Mouse (Mus musculus) CH12.LX (cell line): ENCODE data around the gene Dhx16. TPM values are rescaled to one million over a fixed set of nuclear protein-coding genes. Genes with fewer than 3 reads are reported as not detected.

Experiments
- DNase-seq: peaks from one replicate; pipeline ENCODE4 v3.0.0-alpha.2; 2013; ENCODE audit errors: extremely low read depth
- H3K27ac ChIP-seq: 2 replicates; pipeline ENCODE4 v1.5.1; 2012; ENCODE audit warnings: low read depth, mild to moderate bottlenecking, control low read depth, moderate library complexity; ENCODE audit not compliant: insufficient read depth
- H3K27me3 ChIP-seq: replicated peaks from 2 replicates; pipeline ENCODE3; 2012; ENCODE audit warnings: inconsistent platforms
- H3K36me3 ChIP-seq, 2 experiments: replicated peaks in 1 of 2; 2 replicates each; pipeline versions ENCODE3 to v1.6.1; 2012; ENCODE audit warnings: inconsistent platforms in 1 of 2, low read length in 1 of 2, mild to moderate bottlenecking in 1 of 2, mixed read lengths in 1 of 2, moderate library complexity in 1 of 2; ENCODE audit not compliant: control insufficient read depth in 1 of 2, insufficient read depth in 1 of 2
- H3K4me1 ChIP-seq, 2 experiments: 2 replicates each; pipeline ENCODE4 v1.6.1; 2012; ENCODE audit warnings: inconsistent platforms in 1 of 2, moderate library complexity in 1 of 2; ENCODE audit not compliant: insufficient read depth in 2 of 2, control insufficient read depth in 1 of 2
- H3K4me2 ChIP-seq: 2 replicates; pipeline ENCODE4 v1.6.1; 2012; ENCODE audit warnings: low read depth, mild to moderate bottlenecking, control low read depth; ENCODE audit not compliant: poor library complexity, insufficient read depth, severe bottlenecking
- H3K4me3 ChIP-seq, 3 experiments: fragments of 150-350 bp in 1 of 3; sonication (generic) in 1 of 3; replicated peaks in 1 of 3; 2 replicates each; pipeline versions ENCODE3 to v1.5.1; 2011 to 2012; ENCODE audit warnings: low read depth in 2 of 3, low read length in 2 of 3, mild to moderate bottlenecking in 2 of 3, moderate library complexity in 2 of 3, control low read depth in 1 of 3, improper control_type of control experiment in 1 of 3, inconsistent platforms in 1 of 3, mixed read lengths in 1 of 3; ENCODE audit not compliant: poor library complexity in 1 of 3
- H3K79me2 ChIP-seq: replicated peaks from 2 replicates; pipeline ENCODE4 v1.6.1; 2012; ENCODE audit warnings: mild to moderate bottlenecking, moderate library complexity; ENCODE audit not compliant: control insufficient read depth, poor library complexity, insufficient read depth, severe bottlenecking; ENCODE audit errors: extremely low read depth
- H3K9ac ChIP-seq: 2 replicates; pipeline ENCODE4 v1.6.1; 2012; ENCODE audit warnings: low read depth, mild to moderate bottlenecking, control low read depth, moderate library complexity; ENCODE audit not compliant: insufficient read depth
- H3K9me3 ChIP-seq: replicated peaks from 2 replicates; pipeline ENCODE3; 2012; ENCODE audit warnings: low read length, inconsistent platforms, mixed read lengths
- BHLHE40 ChIP-seq: IDR thresholded peaks from 2 replicates; pipeline ENCODE4 v1.6.1; 2011; ENCODE audit warnings: mild to moderate bottlenecking, low read depth, low read length, improper control_type of control experiment
- CTCF ChIP-seq, 2 experiments: IDR thresholded peaks in 1 of 2; conservative IDR thresholded peaks in 1 of 2; 2 replicates each; pipeline ENCODE4 v1.5.1; 2011 to 2012; ENCODE audit warnings: low read depth in 2 of 2, low read length in 2 of 2, improper control_type of control experiment in 1 of 2, inconsistent platforms in 1 of 2, mild to moderate bottlenecking in 1 of 2, moderate library complexity in 1 of 2
- ELF1 ChIP-seq: IDR thresholded peaks from 2 replicates; pipeline ENCODE4 v1.6.1; 2014; ENCODE audit warnings: low read depth, mild to moderate bottlenecking, inconsistent platforms, low read length, improper control_type of control experiment
- EP300 ChIP-seq: IDR thresholded peaks from 2 replicates; pipeline ENCODE4 v1.6.1; 2011; ENCODE audit warnings: low read length, improper control_type of control experiment
- GABPA ChIP-seq: IDR thresholded peaks from 2 replicates; pipeline ENCODE4 v1.6.1; 2012; ENCODE audit warnings: low read depth, low read length, improper control_type of control experiment, inconsistent platforms; ENCODE audit not compliant: insufficient replicate concordance
- HCFC1 ChIP-seq: IDR thresholded peaks from 2 replicates; pipeline ENCODE4 v1.6.1; 2012; ENCODE audit warnings: low read depth, mild to moderate bottlenecking, inconsistent platforms, low read length, improper control_type of control experiment
- IRF4 ChIP-seq: IDR thresholded peaks from 2 replicates; pipeline ENCODE4 v1.6.1; 2014; ENCODE audit warnings: low read depth, mild to moderate bottlenecking, inconsistent platforms, low read length, improper control_type of control experiment
- JUN ChIP-seq: IDR thresholded peaks from 2 replicates; pipeline ENCODE4 v1.6.1; 2011; ENCODE audit warnings: low read depth, mild to moderate bottlenecking, low read length, improper control_type of control experiment, moderate library complexity; ENCODE audit not compliant: insufficient read depth
- JUND ChIP-seq: conservative IDR thresholded peaks from 2 replicates; pipeline ENCODE4 v1.6.1; 2011; ENCODE audit warnings: low read depth, low read length, improper control_type of control experiment
- KAT2A ChIP-seq: IDR thresholded peaks from 2 replicates; pipeline ENCODE4 v1.6.1; 2012; ENCODE audit warnings: low read length, improper control_type of control experiment, inconsistent platforms; ENCODE audit not compliant: insufficient replicate concordance
- MAFK ChIP-seq: IDR thresholded peaks from 2 replicates; pipeline ENCODE4 v1.6.1; 2011; ENCODE audit warnings: low read length, improper control_type of control experiment; ENCODE audit not compliant: insufficient replicate concordance
- MEF2A ChIP-seq: IDR thresholded peaks from 2 replicates; pipeline ENCODE4 v1.6.1; 2014; ENCODE audit warnings: low read depth, mild to moderate bottlenecking, inconsistent platforms, low read length, improper control_type of control experiment, borderline replicate concordance
- MXI1 ChIP-seq: IDR thresholded peaks from 2 replicates; pipeline ENCODE4 v1.6.1; 2011; ENCODE audit warnings: mild to moderate bottlenecking, low read depth, low read length, improper control_type of control experiment
- MYC ChIP-seq: IDR thresholded peaks from 2 replicates; pipeline ENCODE4 v1.6.1; 2011; ENCODE audit warnings: low read depth, mild to moderate bottlenecking, improper control_type of control experiment, low read length
- NELFE ChIP-seq: IDR thresholded peaks from 2 replicates; pipeline ENCODE4 v1.6.1; 2011; ENCODE audit warnings: low read depth, low read length, improper control_type of control experiment
- NRF1 ChIP-seq: IDR thresholded peaks from 2 replicates; pipeline ENCODE4 v1.6.1; 2014; ENCODE audit warnings: low read depth, mild to moderate bottlenecking, inconsistent platforms, low read length, improper control_type of control experiment, moderate library complexity
- PAX5 ChIP-seq: IDR thresholded peaks from 2 replicates; pipeline ENCODE4 v1.6.1; 2012; ENCODE audit warnings: low read length, inconsistent platforms, mixed read lengths
- POLR2A ChIP-seq: IDR thresholded peaks from 2 replicates; pipeline ENCODE4 v1.6.1; 2011; ENCODE audit warnings: low read depth, mild to moderate bottlenecking, improper control_type of control experiment, low read length
- RAD21 ChIP-seq: IDR thresholded peaks from 2 replicates; pipeline ENCODE4 v1.6.1; 2011; ENCODE audit warnings: low read depth, mild to moderate bottlenecking, low read length, improper control_type of control experiment, moderate library complexity
- SIN3A ChIP-seq: IDR thresholded peaks from 2 replicates; pipeline ENCODE4 v1.6.1; 2012; ENCODE audit warnings: low read length, improper control_type of control experiment, inconsistent platforms
- SMC3 ChIP-seq: IDR thresholded peaks from 2 replicates; pipeline ENCODE4 v1.6.1; 2011; ENCODE audit warnings: low read depth, low read length, improper control_type of control experiment
- USF1 ChIP-seq: IDR thresholded peaks from 2 replicates; pipeline ENCODE4 v1.6.1; 2014; ENCODE audit warnings: low read depth, mild to moderate bottlenecking, inconsistent platforms, low read length, improper control_type of control experiment
- ZMIZ1 ChIP-seq: IDR thresholded peaks from 2 replicates; pipeline ENCODE4 v1.6.1; 2012; ENCODE audit warnings: low read depth, mild to moderate bottlenecking, inconsistent platforms, low read length, improper control_type of control experiment
- ZNF384 ChIP-seq: IDR thresholded peaks from 2 replicates; pipeline ENCODE4 v1.6.1; 2012; ENCODE audit warnings: low read depth, low read length, improper control_type of control experiment, inconsistent platforms
- dilution Hi-C: fragments of 300-500 bp; cut with MboI; formaldehyde crosslinking; loops from 2 replicates; pipeline ENCODE4 v1.14.3; 2020; ENCODE audit warnings: low sequenced_read_pairs; ENCODE audit not compliant: extremely low pct_unique_long_range_greater_than_20kb, extremely low pct_ligation_motif_present
- in situ Hi-C: fragments of 300-500 bp; cut with MboI; formaldehyde crosslinking; loops from 3 replicates; pipeline ENCODE4 v1.14.3; 2019; ENCODE audit warnings: low sequenced_read_pairs, low pct_ligation_motif_present, low pct_unique_long_range_greater_than_20kb, mixed read lengths
- polyA plus RNA-seq: library from polyadenylated mRNA; unstranded; fragments of >175 nt; gene quantifications from 2 replicates; pipeline ENCODE4 v1.2.1, GENCODE M21; 2012; ENCODE audit warnings: low read depth; ENCODE audit not compliant: insufficient read length
- total RNA-seq, 2 experiments: library from RNA; depleted of rRNA; stranded (reverse); fragments of 300-350 nt in 1 of 2; fragments of >200 nt in 1 of 2; gene quantifications; 2 replicates each; pipeline ENCODE4 v1.2.3; 2012 to 2014

Dhx16 gene
- total and polyA plus RNA-seq, 3 experiments: 74.8 to 107 (median 75.3) TPM

GRCm38 (mm10) chr17:35907609-35908008, 28.0 kb downstream of the Dhx16 start:
- Histone ChIP-seq H3K9ac (no peak overlapping the region), H3K79me2 (no peaks in the 10 kb centered on the region), H3K27me3 (no peaks in the 10 kb centered on the region), H3K4me3 (no peak overlapping the region), H3K27ac (no peak overlapping the region), H3K4me1 (peaks cover 0 to 37% of the 10 kb centered on the region in 2 experiments; a peak in 3 of 4 replicates), H3K36me3 (peaks cover 37 to 73% of the 10 kb centered on the region in 2 experiments), H3K9me3 (no peaks in the 10 kb centered on the region), H3K4me2 (no peak overlapping the region)
- no peak for DNase-seq
- peak; percentile 75 for TF ChIP-seq JUND
- TF ChIP-seq MYC: peak; percentile 73
- no peak for TF ChIP-seq IRF4
- TF ChIP-seq SMC3: peak; percentile 24; the same call in 1 of the 2 replicates
- no peak for TF ChIP-seq GABPA
- no peak for TF ChIP-seq MEF2A
- peak; percentile 74 for TF ChIP-seq ZNF384
- TF ChIP-seq HCFC1: no peak
- TF ChIP-seq KAT2A: no peak
- TF ChIP-seq MAFK: no peak
- TF ChIP-seq ZMIZ1: no peak
- no peak for TF ChIP-seq POLR2A
- TF ChIP-seq RAD21: peak; percentile 47
- no peak for TF ChIP-seq PAX5
- no peak for TF ChIP-seq SIN3A
- TF ChIP-seq ELF1: no peak
- no peak for TF ChIP-seq USF1
- TF ChIP-seq BHLHE40: no peak
- peak in 1 of 2 experiments; percentile 54; a peak in 2 of 4 replicates for TF ChIP-seq CTCF (conservative IDR thresholded peaks at IDR 0.05 in 1 of 2, IDR thresholded peaks at IDR 0.05 in 1 of 2; ENCODE audit: low read depth in 2 of 2, low read length in 2 of 2)
- TF ChIP-seq JUN: peak; percentile 34; the same call in 1 of the 2 replicates
- TF ChIP-seq NELFE: no peak
- no peak for TF ChIP-seq MXI1
- no peak for TF ChIP-seq EP300
- no peak for TF ChIP-seq NRF1
- in situ Hi-C loops (no loop called here), dilution Hi-C loops (no loop called here)
